Mouse (Mus musculus) midbrain, embryonic 16.5 days (tissue): ENCODE results near the gene Mrpl23. TPM values are rescaled to one million over a fixed set of nuclear protein-coding genes. Genes with fewer than 3 reads are reported as not detected.
A peak's percentile ranks its signal among the peaks of the same experiment; 100 is the strongest.

Experiments used
- ATAC-seq: fragments of 200-750 bp; cut with Nextera tagmentation; 2 replicates; pipeline ENCODE4 v1.8.0; 2017; ENCODE audit warnings: moderate TSS enrichment
- H3K27ac ChIP-seq: fragments of 300-500 bp; sonication (generic); 2 replicates; pipeline ENCODE4 v1.5.1; 2014; ENCODE audit warnings: mild to moderate bottlenecking, low read length, mixed read lengths
- H3K27me3 ChIP-seq: fragments of 300-500 bp; sonication (generic); 2 replicates; pipeline ENCODE4 v1.6.1; 2014; ENCODE audit warnings: low read depth, low read length, mixed read lengths; ENCODE audit not compliant: control insufficient read depth, insufficient read depth
- H3K36me3 ChIP-seq: fragments of 300-500 bp; sonication (generic); 2 replicates; pipeline ENCODE4 v1.6.1; 2014; ENCODE audit warnings: mild to moderate bottlenecking, low read length, moderate library complexity, mixed read lengths; ENCODE audit not compliant: control insufficient read depth, insufficient read depth
- H3K4me1 ChIP-seq: fragments of 300-500 bp; sonication (generic); 2 replicates; pipeline ENCODE4 v1.6.1; 2014; ENCODE audit warnings: mild to moderate bottlenecking, low read length, mixed read lengths; ENCODE audit not compliant: control insufficient read depth, insufficient read depth
- H3K4me2 ChIP-seq: fragments of 300-500 bp; sonication (generic); 2 replicates; pipeline ENCODE4 v1.6.1; 2014; ENCODE audit warnings: mild to moderate bottlenecking, low read length, mixed read lengths
- H3K4me3 ChIP-seq: fragments of 300-500 bp; sonication (generic); 2 replicates; pipeline ENCODE4 v1.5.1; 2014; ENCODE audit warnings: low read depth, mild to moderate bottlenecking, low read length, moderate library complexity, mixed read lengths
- H3K9ac ChIP-seq: fragments of 300-500 bp; sonication (generic); 2 replicates; pipeline ENCODE4 v1.6.1; 2014; ENCODE audit warnings: low read depth, low read length, mixed read lengths
- H3K9me3 ChIP-seq: fragments of 300-500 bp; sonication (generic); replicated peaks from 2 replicates; pipeline ENCODE4 v1.6.1; 2014; ENCODE audit warnings: mild to moderate bottlenecking, low read length, mixed read lengths; ENCODE audit not compliant: control insufficient read depth, poor library complexity, severe bottlenecking
- WGBS: fragments of 180-500 bp; shearing (Covaris S2); extraction: QIAGEN DNeasy Blood & Tissue Kit; methylation state at CpG from one replicate; pipeline ENCODE4 v1.1.7; 2014; 5-methylcytosine and 5-hydroxymethylcytosine counted together
- polyA plus RNA-seq: library from polyadenylated mRNA; unstranded; fragments of >200 nt; fragmentation: Nextera tagmentation; extraction: Ambion mirVana; gene quantifications from 2 replicates; pipeline ENCODE4 v1.2.1, GENCODE M21; 2015

Mrpl23 gene
- polyA plus RNA-seq, 1 experiment from 2014 or later, result 18.6 TPM

DNA sequence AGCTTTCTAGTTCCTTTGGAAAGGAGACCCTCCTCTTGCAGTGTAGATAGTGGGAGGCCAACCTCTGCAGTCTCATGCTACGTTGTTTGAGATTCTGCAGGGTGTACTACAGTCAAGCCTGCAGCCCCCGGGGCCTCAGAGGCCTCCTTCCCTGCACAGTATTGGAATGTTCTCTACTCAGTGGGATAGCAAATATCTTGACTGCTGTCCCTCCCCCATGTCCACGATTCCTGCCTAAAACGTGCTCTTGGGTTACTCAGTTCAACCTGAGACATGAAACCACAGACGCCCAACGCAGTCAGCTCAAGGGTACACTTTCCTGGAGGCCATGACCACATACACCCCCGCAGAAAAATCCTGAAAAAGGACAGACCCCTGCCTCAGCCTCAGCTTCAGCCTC, 39.9 kb downstream of the Mrpl23 start:
- Histone ChIP-seq H3K27ac (no peak overlapping the region), H3K36me3 (no peaks in the 10 kb centered on the region), H3K27me3 (no peaks in the 10 kb centered on the region), H3K4me1 (no peaks in the 10 kb centered on the region), H3K9me3 (no peaks in the 10 kb centered on the region), H3K4me2 (no peak overlapping the region), H3K9ac (no peak overlapping the region), H3K4me3 (no peak overlapping the region)
- no peak for ATAC-seq
- WGBS, result 65% methylated on average over 7 of the region's 7 CpGs

DNA sequence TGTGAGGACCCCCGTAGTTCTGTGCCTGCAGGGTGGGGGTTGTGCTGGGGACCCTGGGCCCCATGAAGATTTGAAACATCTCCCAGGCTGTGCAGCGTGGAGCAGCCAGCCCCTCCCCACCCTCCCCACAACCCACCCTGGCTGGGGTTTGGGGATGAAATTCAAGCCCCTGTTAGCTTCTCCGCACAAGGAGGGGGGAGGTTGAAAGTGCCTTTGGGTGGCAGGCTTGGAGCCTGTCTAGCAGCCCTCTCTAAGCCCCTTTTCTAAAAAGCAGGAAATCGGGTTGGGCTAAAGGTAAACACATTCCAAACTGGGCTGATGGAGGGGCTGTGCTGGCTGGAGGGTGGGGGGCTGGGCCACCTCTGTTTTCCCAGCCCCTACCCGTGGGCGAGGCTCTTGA, 40.5 kb downstream of the Mrpl23 start:
- ATAC-seq, result no peak
- H3K4me1 ChIP-seq, result no peaks in the 10 kb centered on the region
- no peaks in the 10 kb centered on the region for H3K36me3 ChIP-seq
- no peak overlapping the region for H3K4me2 ChIP-seq
- H3K9me3 ChIP-seq, result no peaks in the 10 kb centered on the region
- no peak overlapping the region for H3K4me3 ChIP-seq
- no peak overlapping the region for H3K27ac ChIP-seq
- 56% methylated on average over 6 of the region's 6 CpGs for WGBS
- H3K9ac ChIP-seq, result no peak overlapping the region
- H3K27me3 ChIP-seq, result no peaks in the 10 kb centered on the region

DNA sequence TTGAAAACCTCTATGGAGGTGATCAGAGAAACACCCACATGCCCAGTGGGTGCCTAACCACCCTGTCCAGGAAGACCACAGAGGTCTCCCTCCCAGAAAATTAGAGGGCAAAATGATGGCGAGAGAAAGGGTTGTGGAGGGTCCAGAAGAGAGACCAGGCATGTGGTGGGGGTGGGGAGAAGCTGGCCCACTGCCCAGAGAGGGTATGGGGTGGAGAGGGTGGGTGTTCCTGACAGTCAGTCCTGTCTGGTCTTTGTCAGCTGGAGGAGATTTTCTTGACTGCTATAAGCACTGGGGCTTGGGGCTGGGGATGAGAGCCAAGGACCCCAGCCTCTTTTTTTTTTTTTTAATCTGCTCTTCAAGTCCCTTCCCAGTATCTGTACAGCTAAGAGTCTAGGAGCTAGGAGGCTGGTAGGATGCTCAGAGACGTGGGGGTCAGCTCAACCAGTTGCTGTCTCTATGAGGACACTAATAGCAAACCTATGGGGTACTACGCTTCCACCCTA, 41.7 kb downstream of the Mrpl23 start:
- 65% methylated on average over 3 of the region's 3 CpGs for WGBS
- Histone ChIP-seq H3K9ac (no peak overlapping the region), H3K4me2 (no peak overlapping the region), H3K27ac (no peak overlapping the region), H3K4me3 (no peak overlapping the region), H3K27me3 (no peaks in the 10 kb centered on the region), H3K9me3 (no peaks in the 10 kb centered on the region), H3K36me3 (no peaks in the 10 kb centered on the region), H3K4me1 (no peaks in the 10 kb centered on the region)
- ATAC-seq, result no peak

DNA sequence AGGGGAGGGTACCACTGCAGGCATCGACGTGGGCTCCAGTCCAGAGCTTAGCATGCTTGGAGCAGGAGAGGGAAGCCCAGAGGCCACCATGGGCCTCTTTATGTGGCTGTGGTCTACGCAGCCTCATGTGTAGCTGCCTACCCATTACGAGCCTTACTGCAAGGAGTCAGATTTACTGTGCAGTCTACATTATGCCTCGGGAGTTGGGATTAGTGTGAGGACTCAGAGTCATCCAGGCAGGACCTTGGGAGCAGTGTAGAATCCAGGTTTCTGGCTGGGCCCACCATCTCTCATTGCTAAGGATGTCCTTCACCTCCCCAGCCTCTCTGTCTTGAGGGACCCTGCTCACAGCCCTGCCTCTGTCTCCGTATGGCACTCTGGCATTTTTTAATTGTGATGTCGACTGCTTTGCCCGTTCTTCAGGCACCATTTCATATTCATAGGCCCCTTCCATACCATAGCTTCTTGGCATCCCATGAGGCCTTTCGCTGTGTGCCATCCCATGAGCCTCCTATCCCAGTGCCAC, 42.4 kb downstream of the Mrpl23 start:
- WGBS, result 86% methylated on average over 9 of the region's 9 CpGs
- H3K9me3 ChIP-seq, result no peaks in the 10 kb centered on the region; the same call in 1 of the 2 replicates
- no peak overlapping the region for H3K27ac ChIP-seq
- H3K9ac ChIP-seq, result no peak overlapping the region
- no peak overlapping the region for H3K4me3 ChIP-seq
- no peak for ATAC-seq
- H3K27me3 ChIP-seq, result no peaks in the 10 kb centered on the region
- no peak overlapping the region for H3K4me2 ChIP-seq
- no peaks in the 10 kb centered on the region for H3K4me1 ChIP-seq
- no peaks in the 10 kb centered on the region for H3K36me3 ChIP-seq

DNA sequence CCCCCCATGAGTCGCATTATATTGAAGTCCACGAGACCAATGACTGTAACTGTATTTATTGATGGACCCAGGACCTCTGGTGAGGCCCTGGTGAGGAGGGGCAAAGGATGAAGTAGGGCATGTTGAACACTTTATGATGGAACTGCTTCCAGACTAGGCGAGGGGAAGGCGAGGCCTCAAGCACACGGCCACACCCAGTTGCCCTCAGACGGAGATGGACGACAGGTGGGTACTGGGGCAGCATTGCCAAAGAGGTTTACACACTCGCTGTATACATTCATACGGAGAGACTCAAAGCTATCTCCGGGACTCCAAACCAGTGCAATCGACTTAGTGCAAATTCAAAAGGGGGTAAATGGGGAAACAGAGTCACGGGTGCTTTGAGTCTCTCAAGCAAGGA, 43.0 kb downstream of the Mrpl23 start:
- ATAC-seq, result no peak
- no peak overlapping the region for H3K4me3 ChIP-seq
- H3K27ac ChIP-seq, result no peak overlapping the region
- H3K36me3 ChIP-seq, result no peaks in the 10 kb centered on the region
- WGBS, result 93% methylated on average over 12 of the region's 12 CpGs
- no peaks in the 10 kb centered on the region; the same call in 1 of the 2 replicates for H3K9me3 ChIP-seq
- no peaks in the 10 kb centered on the region for H3K27me3 ChIP-seq
- no peaks in the 10 kb centered on the region for H3K4me1 ChIP-seq
- H3K4me2 ChIP-seq, result no peak overlapping the region
- H3K9ac ChIP-seq, result no peak overlapping the region

DNA sequence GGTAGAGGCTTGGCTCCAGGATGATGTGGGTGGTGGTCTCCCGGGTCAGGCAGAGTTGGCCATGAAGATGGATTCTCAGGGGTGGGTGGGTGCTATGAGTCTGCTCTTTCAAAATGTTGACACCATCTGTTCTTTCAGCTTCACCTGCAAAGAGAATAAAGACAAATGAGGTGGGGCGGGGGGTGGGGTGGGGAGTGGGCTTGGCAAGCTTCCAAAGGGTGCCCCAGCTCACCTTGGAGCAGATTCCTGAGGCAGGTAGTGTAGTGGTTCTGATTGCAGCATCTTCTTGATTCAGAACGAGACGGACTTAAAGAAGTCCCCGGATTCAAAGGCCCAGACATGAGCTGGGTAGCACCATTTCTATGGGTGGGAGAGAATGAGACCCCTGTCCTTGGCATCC, 43.5 kb downstream of the Mrpl23 start:
- 94% methylated on average over 5 of the region's 5 CpGs for WGBS
- no peak for ATAC-seq
- Histone ChIP-seq H3K4me1 (no peaks in the 10 kb centered on the region), H3K36me3 (no peaks in the 10 kb centered on the region), H3K4me2 (no peak overlapping the region), H3K9me3 (no peaks in the 10 kb centered on the region; the same call in 1 of the 2 replicates), H3K27ac (no peak overlapping the region), H3K4me3 (no peak overlapping the region), H3K27me3 (no peaks in the 10 kb centered on the region), H3K9ac (no peak overlapping the region)

DNA sequence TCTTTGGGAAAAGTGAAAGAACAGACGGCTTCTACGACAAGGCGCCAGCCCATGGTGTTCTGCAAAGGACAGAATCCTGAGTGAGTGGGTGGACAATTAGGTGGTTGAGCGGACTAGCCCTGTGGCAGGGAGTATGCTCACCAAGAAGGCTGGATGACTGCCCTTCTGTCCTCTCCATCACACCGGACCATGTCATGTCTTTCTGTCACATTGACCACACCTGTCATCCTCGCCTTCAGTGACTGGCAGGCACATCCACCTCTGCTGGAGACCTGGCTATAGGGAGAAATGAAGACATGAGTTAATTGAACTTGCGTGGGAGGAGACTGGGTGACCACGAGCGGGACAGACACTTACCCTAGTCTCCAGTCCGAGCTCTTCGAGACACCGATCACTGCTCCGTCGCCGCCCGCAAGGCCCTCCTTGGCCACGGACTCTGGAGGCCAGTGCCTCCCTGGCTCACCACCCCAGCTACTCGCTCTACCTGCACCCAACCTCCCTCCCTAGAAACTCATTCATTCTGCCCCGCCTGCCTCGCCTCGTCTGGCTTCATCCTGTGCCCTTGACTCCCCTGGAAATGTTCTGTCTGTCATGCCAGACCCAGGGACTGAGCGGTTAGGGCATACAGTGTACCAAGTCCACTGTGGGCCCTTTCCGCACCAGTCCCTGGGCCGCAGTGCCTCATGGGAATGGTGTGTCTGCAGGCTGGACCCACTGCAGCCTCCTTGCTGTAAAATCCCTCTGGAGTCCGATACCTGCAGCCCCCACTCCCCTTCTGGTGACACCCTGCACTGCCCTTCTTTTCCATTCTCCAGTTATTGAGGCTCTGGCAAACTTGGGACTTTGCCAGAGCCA, 44.2 kb downstream of the Mrpl23 start:
- Histone ChIP-seq H3K9ac (no peak overlapping the region), H3K4me1 (no peaks in the 10 kb centered on the region), H3K27me3 (no peaks in the 10 kb centered on the region), H3K4me3 (no peak overlapping the region), H3K27ac (no peak overlapping the region), H3K36me3 (no peaks in the 10 kb centered on the region), H3K9me3 (no peaks in the 10 kb centered on the region; the same call in 1 of the 2 replicates), H3K4me2 (no peak overlapping the region)
- ATAC-seq, result no peak
- 91% methylated on average over 25 of the region's 25 CpGs for WGBS

DNA sequence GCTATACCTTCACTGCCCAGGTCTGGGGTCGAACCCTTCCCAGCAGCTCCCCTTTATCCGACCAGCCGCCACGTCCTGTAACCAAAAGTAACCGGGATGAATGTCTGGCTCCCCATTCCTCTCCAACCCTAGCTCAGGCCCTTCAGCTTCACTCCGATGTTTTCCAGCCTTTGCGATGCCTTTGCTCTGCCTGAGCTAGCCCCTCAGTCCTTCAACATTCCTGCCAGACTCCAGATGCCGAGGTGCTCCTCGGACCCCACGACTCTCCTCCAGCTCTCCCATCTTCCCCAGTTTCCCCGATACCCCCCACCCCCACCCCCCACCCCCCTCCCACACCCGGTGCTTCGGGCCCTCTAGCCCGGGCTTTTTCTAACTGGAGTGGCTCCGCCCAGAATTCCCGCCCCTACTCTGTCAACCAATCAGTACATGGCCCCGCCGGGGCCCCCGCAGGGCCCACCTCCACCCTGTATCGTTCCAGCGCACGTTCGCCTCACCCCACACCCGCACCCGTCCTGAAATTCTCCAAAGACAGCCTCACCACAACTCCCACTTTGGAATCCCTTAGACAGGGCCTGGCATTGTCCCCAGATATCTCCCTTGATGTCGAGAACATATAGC, 45.4 kb downstream of the Mrpl23 start:
- Histone ChIP-seq H3K4me2 (peak overlapping the region; percentile 47), H3K4me3 (no peak overlapping the region), H3K36me3 (no peaks in the 10 kb centered on the region), H3K9ac (no peak overlapping the region), H3K4me1 (no peaks in the 10 kb centered on the region), H3K9me3 (no peaks in the 10 kb centered on the region; the same call in 1 of the 2 replicates), H3K27me3 (no peaks in the 10 kb centered on the region), H3K27ac (no peak overlapping the region)
- 39% methylated on average over 26 of the region's 26 CpGs for WGBS
- ATAC-seq, result no peak

DNA sequence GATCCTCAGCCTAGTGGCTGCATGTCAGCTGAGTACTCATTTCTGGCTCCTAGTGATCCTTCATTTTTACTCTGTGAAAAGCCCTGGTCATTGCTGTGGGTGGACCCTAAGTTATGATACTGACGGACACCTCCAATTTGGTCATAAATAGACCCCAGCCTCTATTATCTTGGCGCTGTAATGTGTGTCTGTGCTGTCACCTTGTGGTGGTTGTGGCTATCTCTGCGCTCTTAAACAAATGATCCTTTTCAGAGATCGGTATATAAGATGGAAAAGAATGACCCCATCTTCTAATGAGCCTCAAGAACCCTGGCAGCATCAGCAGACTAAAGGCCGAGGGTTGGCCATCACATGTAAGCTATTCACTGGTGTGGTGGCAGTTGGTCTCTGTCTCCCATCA, 46.6 kb downstream of the Mrpl23 start:
- no peak overlapping the region for H3K4me3 ChIP-seq
- H3K27me3 ChIP-seq, result no peaks in the 10 kb centered on the region

More for the DNA sequence above, 46.6 kb downstream of the Mrpl23 start:
- 53% methylated on average over 5 of the region's 5 CpGs for WGBS
- Histone ChIP-seq H3K4me2 (no peak overlapping the region), H3K27ac (no peak overlapping the region), H3K36me3 (no peaks in the 10 kb centered on the region), H3K4me1 (no peaks in the 10 kb centered on the region), H3K9me3 (no peaks in the 10 kb centered on the region; the same call in 1 of the 2 replicates), H3K9ac (no peak overlapping the region)
- ATAC-seq, result no peak
